ENCODE assay signal across 1 mouse cellular context in the genomic region with DNA sequence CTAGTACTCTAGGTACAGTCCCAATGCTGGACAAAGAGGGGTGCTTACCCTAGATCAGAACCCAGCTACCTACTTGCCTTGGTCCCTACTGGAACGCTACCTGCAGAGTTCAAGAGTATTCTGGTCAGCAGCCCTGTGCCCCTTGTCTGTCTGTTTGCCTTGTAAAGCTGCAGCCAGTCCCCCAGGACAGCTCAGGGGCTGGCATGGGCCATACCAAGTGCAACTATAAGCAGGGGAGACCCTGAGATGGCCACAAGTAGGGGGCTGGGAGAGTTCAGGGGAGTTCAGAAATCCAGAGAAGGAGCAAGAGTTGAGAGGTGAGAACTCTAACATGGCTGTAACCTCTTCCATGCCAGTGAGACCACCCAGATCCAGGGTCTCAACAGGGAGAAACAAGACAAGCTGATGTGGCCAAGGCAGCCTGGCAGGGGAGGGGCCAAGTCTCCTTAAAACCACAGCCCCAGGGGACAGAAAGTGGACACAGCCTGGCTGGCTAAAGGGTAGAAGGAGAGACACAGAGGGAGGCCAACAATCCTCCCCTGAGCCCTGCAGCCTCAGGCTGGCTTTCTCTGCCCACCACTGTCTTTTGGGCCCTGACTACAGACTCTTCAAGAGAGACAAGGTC.
TF ChIP-seq lines count a peak whose summit lies in the region.

No protein-coding gene starts in this region.

TF ChIP-seq in CH12.LX, 34 proteins besides CTCF, POLR2A, EP300 and RAD21 (continued from another document):
- TF ChIP-seq NELFE (IDR thresholded peaks at IDR 0.05; ENCODE audit: low read depth, low read length) (no peak), BHLHE40 (IDR thresholded peaks at IDR 0.05; ENCODE audit: low read depth, low read length) (no peak), RCOR1 (conservative IDR thresholded peaks at IDR 0.05; ENCODE audit: low read depth, low read length) (no peak), PAX5 (IDR thresholded peaks at IDR 0.05; ENCODE audit: low read length) (no peak), ETS1 (conservative IDR thresholded peaks at IDR 0.05; ENCODE audit: low read depth, low read length) (no peak), USF1 (IDR thresholded peaks at IDR 0.05; ENCODE audit: low read depth, low read length) (no peak), MAX (IDR thresholded peaks at IDR 0.05; ENCODE audit: low read length) (no peak), E2F4 (IDR thresholded peaks at IDR 0.05; ENCODE audit: insufficient replicate concordance, low read depth, low read length) (no peak), ZKSCAN1 (IDR thresholded peaks at IDR 0.05; ENCODE audit: borderline replicate concordance, low read depth, low read length) (no peak), ZNF384 (IDR thresholded peaks at IDR 0.05; ENCODE audit: low read depth, low read length) (no peak), MAZ (IDR thresholded peaks at IDR 0.05; ENCODE audit: low read depth, low read length) (no peak)
TF ChIP-seq in CH12.LX: peak in this region for 0.
